Mouse (Mus musculus): ENCODE data around the gene Usp2.

- no peak for TF ChIP-seq POLR2A (IDR thresholded peaks at IDR 0.05; ENCODE audit: extremely low read depth, insufficient read depth, low read length)
- no peak for TF ChIP-seq CTCF (IDR thresholded peaks at IDR 0.05; ENCODE audit: extremely low read depth, insufficient read depth, low read length)
Observed at GRCm38 (mm10) chr9:44080953-44081352, 14.1 kb downstream of the Usp2 start.
